Mouse (Mus musculus) lung, adult 2 months (tissue): ENCODE measurements around the gene Stx17.

Experiments
- CTCF ChIP-seq: fragments of 200-500 bp; IDR thresholded peaks from 2 replicates; pipeline ENCODE4 v1.5.1; 2011; ENCODE audit warnings: mild to moderate bottlenecking, low read length, control low read depth; ENCODE audit not compliant: insufficient read depth
- POLR2A ChIP-seq: fragments of 200-500 bp; IDR thresholded peaks from 2 replicates; pipeline ENCODE4 v1.6.1; 2011; ENCODE audit warnings: low read depth, mild to moderate bottlenecking, control low read depth, low read length, borderline replicate concordance; ENCODE audit errors: extremely low read depth

- TF ChIP-seq CTCF, result no peak
- TF ChIP-seq POLR2A, result no peak
These were observed 78.8 kb downstream of the Stx17 start for GRCm38 (mm10) chr4:48203564-48203963.
